Mouse (Mus musculus) limb, embryonic 11.5 days (tissue): ENCODE results near the gene Scrn2. TPM values are rescaled to one million over a fixed set of nuclear protein-coding genes. Genes with fewer than 3 reads are reported as not detected.
A peak's percentile ranks its signal among the peaks of the same experiment; 100 is the strongest.

Source experiments
- ATAC-seq: fragments of 200-750 bp; cut with Nextera tagmentation; 2 replicates; pipeline ENCODE4 v1.8.0; 2017; ENCODE audit warnings: low read depth; ENCODE audit not compliant: insufficient number of reproducible peaks, low FRiP score, low TSS enrichment
- DNase-seq: peaks from one replicate; pipeline ENCODE4 v3.0.0-alpha.2; 2015; ENCODE audit warnings: low spot score
- H3K27ac ChIP-seq: fragments of 300-500 bp; sonication (generic); replicated peaks from 2 replicates; pipeline ENCODE4 v1.5.1; 2014; ENCODE audit warnings: low read depth, mild to moderate bottlenecking, low read length
- H3K27me3 ChIP-seq: fragments of 300-500 bp; sonication (generic); 2 replicates; pipeline ENCODE4 v1.6.1; 2014; ENCODE audit warnings: mild to moderate bottlenecking, low read length, mixed read lengths; ENCODE audit not compliant: control insufficient read depth, insufficient read depth
- H3K36me3 ChIP-seq: fragments of 300-500 bp; sonication (generic); 2 replicates; pipeline ENCODE4 v1.6.1; 2014; ENCODE audit warnings: mild to moderate bottlenecking, low read length, moderate library complexity, mixed read lengths; ENCODE audit not compliant: control insufficient read depth, insufficient read depth
- H3K4me1 ChIP-seq: fragments of 300-500 bp; sonication (generic); 2 replicates; pipeline ENCODE4 v1.6.1; 2014; ENCODE audit warnings: low read length, mixed read lengths; ENCODE audit not compliant: control insufficient read depth, insufficient read depth
- H3K4me2 ChIP-seq: fragments of 300-500 bp; sonication (generic); 2 replicates; pipeline ENCODE4 v1.6.1; 2014; ENCODE audit warnings: low read depth, mild to moderate bottlenecking, moderate library complexity; ENCODE audit not compliant: severe bottlenecking
- H3K4me3 ChIP-seq: fragments of 300-500 bp; sonication (generic); 2 replicates; pipeline ENCODE4 v1.5.1; 2014; ENCODE audit warnings: low read depth, low read length
- H3K9ac ChIP-seq: fragments of 300-500 bp; sonication (generic); 2 replicates; pipeline ENCODE4 v1.6.1; 2014; ENCODE audit warnings: mild to moderate bottlenecking, low read length
- H3K9me3 ChIP-seq: fragments of 300-500 bp; sonication (generic); 2 replicates; pipeline ENCODE4 v1.6.1; 2016; ENCODE audit warnings: low read length; ENCODE audit not compliant: control insufficient read depth
- WGBS: fragments of 180-500 bp; shearing (Covaris S2); extraction: QIAGEN DNeasy Blood & Tissue Kit; methylation state at CpG from one replicate; pipeline ENCODE4 v1.1.7; 2014; 5-methylcytosine and 5-hydroxymethylcytosine counted together
- polyA plus RNA-seq: library from polyadenylated mRNA; unstranded; fragments of >200 nt; fragmentation: Nextera tagmentation; extraction: Ambion mirVana; gene quantifications from 2 replicates; pipeline ENCODE4 v1.2.1, GENCODE M21; 2014

Gene Scrn2
- polyA plus RNA-seq, 1 experiment from 2014 or later: 34.4 TPM

GRCm38 (mm10) chr11:97007093-97007794 lies 22.5 kb upstream of the Scrn2 start:
- DNase-seq (no peak), ATAC-seq (no peak)
- no peak overlapping the region for H3K9ac ChIP-seq
- no peaks in the 10 kb centered on the region for H3K36me3 ChIP-seq
- 62% methylated on average over 9 of the region's 9 CpGs for WGBS
- H3K27ac ChIP-seq: no peak overlapping the region
- H3K27me3 ChIP-seq: no peaks in the 10 kb centered on the region
- no peak overlapping the region for H3K4me3 ChIP-seq
- H3K4me2 ChIP-seq: no peak overlapping the region
- no peaks in the 10 kb centered on the region for H3K4me1 ChIP-seq
- H3K9me3 ChIP-seq: no peaks in the 10 kb centered on the region

DNA sequence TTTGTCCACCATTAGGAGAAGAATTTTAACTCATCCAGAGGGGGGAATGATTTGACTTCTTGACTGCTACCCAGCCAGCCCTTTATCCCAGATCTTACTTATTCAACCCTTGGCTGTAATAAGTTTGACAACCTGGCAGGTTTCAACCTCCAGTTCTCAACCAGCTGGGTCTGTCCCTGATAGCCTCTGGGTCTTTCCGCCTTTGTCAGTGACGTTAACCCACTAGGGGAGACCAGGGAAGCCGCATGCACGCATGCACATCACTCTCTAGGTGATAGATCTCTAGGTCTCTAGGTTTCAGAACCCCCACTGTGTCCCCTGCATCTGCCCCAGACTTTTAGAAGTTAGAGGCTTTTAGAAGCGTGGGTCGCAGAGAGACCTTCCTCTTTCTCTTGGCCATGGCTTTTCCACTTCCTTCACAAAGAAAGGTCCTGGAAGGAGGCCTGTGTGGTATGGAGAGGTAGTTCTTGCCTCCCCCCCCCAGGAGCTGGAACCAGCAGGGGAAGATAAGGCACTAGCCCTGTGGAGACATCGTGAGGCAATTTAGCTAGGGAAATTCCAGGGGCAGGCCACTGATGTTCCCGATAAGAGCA lies 20.4 kb upstream of the Scrn2 start:
- no peak overlapping the region for H3K4me2 ChIP-seq
- 44% methylated on average over 8 of the region's 8 CpGs for WGBS
- DNase-seq (no peak), ATAC-seq (no peak)
- H3K27me3 ChIP-seq: no peaks in the 10 kb centered on the region
- no peak overlapping the region for H3K27ac ChIP-seq
- no peaks in the 10 kb centered on the region for H3K36me3 ChIP-seq
- no peaks in the 10 kb centered on the region for H3K9me3 ChIP-seq
- no peaks in the 10 kb centered on the region for H3K4me1 ChIP-seq
- H3K9ac ChIP-seq: no peak overlapping the region
- H3K4me3 ChIP-seq: no peak overlapping the region

DNA sequence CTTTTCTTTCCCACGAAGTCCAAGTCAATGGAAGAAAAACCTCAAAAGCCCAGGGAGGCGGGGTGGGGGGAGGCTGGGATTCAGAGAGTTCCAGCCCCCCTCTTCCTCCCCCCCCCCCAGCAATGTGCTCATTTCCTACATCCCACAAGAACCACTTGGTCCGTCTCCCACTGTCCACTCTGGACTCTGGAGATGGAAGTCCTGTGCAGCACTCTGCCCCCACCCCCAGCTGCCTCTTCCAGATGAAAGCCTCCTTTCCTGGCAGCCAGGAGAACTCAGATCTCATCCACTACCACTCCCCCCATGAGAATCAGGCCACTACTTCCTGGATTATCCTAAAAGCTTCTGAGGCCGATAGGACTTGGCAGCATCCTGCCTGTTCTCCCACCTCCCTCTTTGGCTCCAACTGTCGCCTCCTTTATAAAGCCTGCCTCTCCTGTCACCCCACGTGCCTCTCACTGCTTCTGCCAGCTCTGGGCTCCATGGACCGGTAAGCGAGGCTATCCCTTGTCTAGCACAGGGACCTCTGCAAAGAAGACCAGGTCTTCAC lies 16.5 kb upstream of the Scrn2 start, which contains the start of gene Sp6:
Sp6 (plus strand) TSS at position 274 of the 550 bp plus-strand sequence.
- Histone ChIP-seq H3K9me3 (no peaks in the 10 kb centered on the region), H3K27ac (no peak within 1 kb of the TSS), H3K9ac (no peak within 1 kb of the TSS), H3K4me3 (no peak within 1 kb of the TSS), H3K4me1 (no peaks in the 10 kb centered on the region), H3K36me3 (no peaks in the 10 kb centered on the region), H3K4me2 (no peak within 1 kb of the TSS), H3K27me3 (peaks cover 24% of the 10 kb centered on the region)
- WGBS: 32% methylated on average over 8 of the region's 8 CpGs
- ATAC-seq: no peak
- DNase-seq: no peak

DNA sequence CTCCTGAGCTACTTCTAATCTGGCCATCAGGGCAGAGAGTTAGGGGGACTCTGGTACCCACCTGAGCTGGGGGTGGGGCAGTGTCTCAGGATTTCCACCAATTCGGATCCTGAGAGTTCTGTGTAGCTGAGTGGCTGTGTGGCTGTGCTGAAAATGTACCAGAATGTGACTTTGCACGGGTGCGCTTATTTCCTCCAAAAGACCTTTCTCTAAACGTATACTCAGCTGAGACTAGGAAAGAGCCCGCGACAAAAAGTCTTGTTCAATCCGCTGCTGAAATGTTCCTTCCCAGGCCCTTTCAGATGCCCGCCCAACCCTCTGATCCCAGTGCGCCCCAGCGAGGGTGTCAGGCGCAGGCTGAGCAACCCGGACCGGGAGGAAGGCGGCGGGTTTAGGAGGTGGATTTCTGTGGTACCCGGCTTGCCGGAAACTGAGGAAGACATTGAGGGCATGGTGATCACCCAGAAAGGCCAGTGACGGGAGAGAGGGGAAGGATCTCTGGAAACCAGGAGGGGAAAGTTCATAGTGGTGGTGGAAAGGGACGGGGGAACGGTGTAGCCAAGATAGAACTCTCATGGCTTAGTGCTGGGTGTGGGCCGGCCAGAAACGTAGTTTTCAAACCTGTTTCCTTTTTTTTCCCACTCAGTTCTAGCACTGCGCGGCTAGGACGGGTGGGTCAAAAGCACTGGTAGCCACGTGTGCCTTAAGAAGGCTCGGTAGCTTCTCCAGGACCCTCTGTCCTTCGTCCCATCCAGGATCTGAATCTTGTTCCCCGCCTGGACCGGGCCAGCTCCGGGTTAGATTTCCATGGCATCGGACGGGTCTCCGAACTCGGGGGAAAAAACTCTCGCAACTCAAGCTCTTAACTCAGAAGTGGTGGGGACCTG lies 11.8 kb upstream of the Scrn2 start:
- peak; percentile 67 for DNase-seq
- ATAC-seq: no peak
- no peaks in the 10 kb centered on the region for H3K36me3 ChIP-seq
- no peak overlapping the region for H3K27ac ChIP-seq
- peak overlapping the region; percentile 39 for H3K4me3 ChIP-seq
- H3K9me3 ChIP-seq: no peaks in the 10 kb centered on the region
- WGBS: under 1% methylated on average over 36 of the region's 36 CpGs
- H3K4me1 ChIP-seq: peaks cover 22% of the 10 kb centered on the region
- H3K27me3 ChIP-seq: peaks cover 68% of the 10 kb centered on the region
- no peak overlapping the region for H3K9ac ChIP-seq
- peak overlapping the region; percentile 63 for H3K4me2 ChIP-seq

DNA sequence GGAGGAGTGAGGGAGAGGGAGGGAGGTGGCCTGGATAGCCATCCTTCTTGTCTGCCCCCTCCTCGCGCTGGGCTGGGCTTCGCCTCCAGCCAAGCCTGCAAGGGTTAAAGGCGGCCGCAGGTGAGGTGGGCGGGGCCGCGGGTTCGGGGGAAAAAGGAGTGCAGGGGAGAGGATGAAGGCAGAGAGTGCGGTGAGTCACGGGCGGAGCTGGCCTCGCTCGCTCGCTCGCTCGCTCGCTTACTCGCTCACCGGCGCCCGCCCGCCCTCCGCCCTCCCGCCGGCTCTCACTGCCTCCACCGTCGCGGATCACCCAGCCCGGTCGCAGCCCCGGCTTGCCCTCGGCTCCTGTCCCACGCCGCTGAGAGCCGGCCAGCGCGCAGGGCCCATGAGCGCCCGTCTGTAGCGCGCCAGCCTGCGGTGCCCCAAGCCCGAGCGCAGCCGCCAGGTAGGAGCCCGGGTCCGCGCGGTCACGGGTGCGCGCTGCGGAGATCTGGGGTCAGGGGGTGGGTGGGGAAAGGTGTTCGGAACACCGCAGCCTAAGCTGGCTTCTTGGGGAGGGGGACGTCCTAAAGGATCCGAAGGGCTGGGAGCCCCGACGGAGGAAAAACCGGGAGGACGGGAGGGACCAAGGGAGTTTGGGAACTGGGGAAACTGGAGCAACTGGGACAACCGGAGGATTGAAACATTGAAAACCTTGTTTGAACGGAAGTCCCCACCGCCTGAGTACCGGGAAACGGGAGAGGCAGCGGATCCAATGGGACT lies 11.0 kb upstream of the Scrn2 start:
- 1% methylated on average over 52 of the region's 68 CpGs for WGBS
- Histone ChIP-seq H3K27ac (0 out of 2 replicates have a peak overlapping the region, but pooled peaks have one; percentile 8), H3K4me3 (peak overlapping the region; percentile 39), H3K27me3 (peaks cover 73% of the 10 kb centered on the region), H3K36me3 (no peaks in the 10 kb centered on the region), H3K9ac (peak overlapping the region; percentile 40), H3K9me3 (no peaks in the 10 kb centered on the region), H3K4me1 (peaks cover 22% of the 10 kb centered on the region), H3K4me2 (peak overlapping the region; percentile 63)
- peak; percentile 50 for DNase-seq
- ATAC-seq: no peak

DNA sequence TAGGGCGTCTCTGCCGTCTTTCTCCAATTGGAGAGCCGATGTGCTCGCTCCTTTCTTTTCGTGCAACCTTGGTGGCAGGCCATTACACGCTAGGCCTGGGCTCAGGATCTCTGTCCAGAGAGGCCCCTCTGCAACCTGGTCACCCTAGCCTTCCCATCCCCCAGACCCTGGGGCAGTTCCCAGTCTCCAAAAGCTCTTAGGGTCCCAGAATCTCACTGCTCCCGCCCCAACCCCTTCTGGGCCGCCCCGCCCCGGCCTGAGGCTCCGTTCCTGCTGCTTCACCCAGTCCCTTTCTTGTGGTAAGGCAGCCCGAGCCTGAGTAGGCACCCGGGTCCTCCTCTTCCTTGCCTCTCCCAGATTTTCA lies 10.4 kb upstream of the Scrn2 start:
- DNase-seq: no peak

GRCm38 (mm10) chr11:97021121-97021765 lies 8.5 kb upstream of the Scrn2 start:
- no peak for ATAC-seq
- Histone ChIP-seq H3K4me3 (peak overlapping the region; percentile 30), H3K4me1 (peaks cover 31% of the 10 kb centered on the region), H3K36me3 (no peaks in the 10 kb centered on the region), H3K4me2 (peak overlapping the region; percentile 83), H3K9ac (no peak overlapping the region; the same call in 1 of the 2 replicates), H3K9me3 (no peaks in the 10 kb centered on the region), H3K27me3 (peaks cover 71% of the 10 kb centered on the region), H3K27ac (no peak overlapping the region)
- peak; percentile 52 for DNase-seq
- 2% methylated on average over 26 of the region's 27 CpGs for WGBS

More for the DNA sequence above, 10.4 kb upstream of the Scrn2 start:
- Histone ChIP-seq H3K27ac (no peak overlapping the region), H3K4me1 (peaks cover 22% of the 10 kb centered on the region), H3K4me2 (peak overlapping the region; percentile 63; the same call in 1 of the 2 replicates), H3K9me3 (no peaks in the 10 kb centered on the region), H3K9ac (0 out of 2 replicates have a peak overlapping the region, but pooled peaks have one; percentile 7), H3K36me3 (no peaks in the 10 kb centered on the region), H3K4me3 (peak overlapping the region; percentile 39), H3K27me3 (peaks cover 77% of the 10 kb centered on the region)
- WGBS: 3% methylated on average over 13 of the region's 13 CpGs
- no peak for ATAC-seq
